Mouse (Mus musculus) adrenal gland, postnatal 10 days (tissue): ENCODE measurements around the gene Epb41l5. TPM values are rescaled to one million over a fixed set of nuclear protein-coding genes. Genes with fewer than 3 reads are reported as not detected.
A peak's percentile ranks its signal among the peaks of the same experiment; 100 is the strongest.

Experiments
- DNase-seq: peaks from one replicate; pipeline ENCODE4 v3.0.0; 2021; ENCODE audit warnings: mixed read lengths
- total RNA-seq, 2 experiments: library from RNA; stranded (reverse); gene quantifications; 2 replicates each; pipeline ENCODE4 v1.2.3; 2021

The Epb41l5 gene
- total RNA-seq, 2 experiments from 2014 or later, result 10.4 to 11.0 TPM

GRCm38 (mm10) chr1:119533093-119533805 is 115.6 kb downstream of the Epb41l5 start:
- DNase-seq, result no peak

- no peak for DNase-seq
Measured at GRCm38 (mm10) chr1:119532165-119532564, 116.6 kb downstream of the Epb41l5 start.

- DNase-seq, result no peak
Measured at GRCm38 (mm10) chr1:119530941-119531340, 117.9 kb downstream of the Epb41l5 start.

GRCm38 (mm10) chr1:119525689-119526591 is 122.9 kb downstream of the Epb41l5 start, which contains the start of gene Tmem185b:
Gene Tmem185b, plus strand, starts transcription at chr1:119526160.
- peak; percentile 97 for DNase-seq

GRCm38 (mm10) chr1:119525004-119525444 is 123.8 kb downstream of the Epb41l5 start:
- DNase-seq, result peak; percentile 46

- no peak for DNase-seq
Measured at GRCm38 (mm10) chr1:119523826-119524225, 125.0 kb downstream of the Epb41l5 start.

- no peak for DNase-seq
Measured at GRCm38 (mm10) chr1:119523369-119523768, 125.4 kb downstream of the Epb41l5 start.

- DNase-seq, result no peak
Measured at GRCm38 (mm10) chr1:119522726-119523125, 126.1 kb downstream of the Epb41l5 start.

GRCm38 (mm10) chr1:119521681-119522080 is 127.1 kb downstream of the Epb41l5 start:
- no peak for DNase-seq

- no peak for DNase-seq
Measured at GRCm38 (mm10) chr1:119521029-119521428, 127.8 kb downstream of the Epb41l5 start.

GRCm38 (mm10) chr1:119519286-119519685 is 129.5 kb downstream of the Epb41l5 start:
- no peak for DNase-seq

- no peak for DNase-seq
Measured at GRCm38 (mm10) chr1:119518786-119519185, 130.0 kb downstream of the Epb41l5 start.

GRCm38 (mm10) chr1:119518060-119518459 is 130.7 kb downstream of the Epb41l5 start:
- DNase-seq, result no peak

GRCm38 (mm10) chr1:119510857-119511256 is 137.9 kb downstream of the Epb41l5 start:
- no peak for DNase-seq

GRCm38 (mm10) chr1:119510409-119510808 is 138.4 kb downstream of the Epb41l5 start:
- DNase-seq, result no peak

GRCm38 (mm10) chr1:119509474-119509873 is 139.3 kb downstream of the Epb41l5 start:
- peak; percentile 56 for DNase-seq

- DNase-seq, result peak; percentile 51
Measured at GRCm38 (mm10) chr1:119508548-119508947, 140.3 kb downstream of the Epb41l5 start.

GRCm38 (mm10) chr1:119505951-119506350 is 142.8 kb downstream of the Epb41l5 start:
- no peak for DNase-seq

- peak; percentile 97 for DNase-seq
Measured at GRCm38 (mm10) chr1:119504260-119505062, 144.3 kb downstream of the Epb41l5 start, which contains the start of gene Ralb. Gene Ralb, minus strand, starts transcription at chr1:119504794.

GRCm38 (mm10) chr1:119503808-119504207 is 145.0 kb downstream of the Epb41l5 start:
- DNase-seq, result no peak

- no peak for DNase-seq
Measured at GRCm38 (mm10) chr1:119503181-119503580, 145.6 kb downstream of the Epb41l5 start.

- DNase-seq, result no peak
Measured at GRCm38 (mm10) chr1:119502729-119503128, 146.1 kb downstream of the Epb41l5 start.
